Mouse (Mus musculus): ENCODE measurements around the gene Olfr325.

The Olfr325 gene

GRCm38 (mm10) chr11:58630401-58630800, 52.9 kb downstream of the Olfr325 start, which contains the start of gene Olfr323:
TSS of gene Olfr323 (minus strand) at chr11:58630501.
- no peak for DNase-seq (ENCODE audit: low spot score in 2 of 2)
